Mouse (Mus musculus): Measurements from ENCODE around the gene Cldn7.

The Cldn7 gene

DNA sequence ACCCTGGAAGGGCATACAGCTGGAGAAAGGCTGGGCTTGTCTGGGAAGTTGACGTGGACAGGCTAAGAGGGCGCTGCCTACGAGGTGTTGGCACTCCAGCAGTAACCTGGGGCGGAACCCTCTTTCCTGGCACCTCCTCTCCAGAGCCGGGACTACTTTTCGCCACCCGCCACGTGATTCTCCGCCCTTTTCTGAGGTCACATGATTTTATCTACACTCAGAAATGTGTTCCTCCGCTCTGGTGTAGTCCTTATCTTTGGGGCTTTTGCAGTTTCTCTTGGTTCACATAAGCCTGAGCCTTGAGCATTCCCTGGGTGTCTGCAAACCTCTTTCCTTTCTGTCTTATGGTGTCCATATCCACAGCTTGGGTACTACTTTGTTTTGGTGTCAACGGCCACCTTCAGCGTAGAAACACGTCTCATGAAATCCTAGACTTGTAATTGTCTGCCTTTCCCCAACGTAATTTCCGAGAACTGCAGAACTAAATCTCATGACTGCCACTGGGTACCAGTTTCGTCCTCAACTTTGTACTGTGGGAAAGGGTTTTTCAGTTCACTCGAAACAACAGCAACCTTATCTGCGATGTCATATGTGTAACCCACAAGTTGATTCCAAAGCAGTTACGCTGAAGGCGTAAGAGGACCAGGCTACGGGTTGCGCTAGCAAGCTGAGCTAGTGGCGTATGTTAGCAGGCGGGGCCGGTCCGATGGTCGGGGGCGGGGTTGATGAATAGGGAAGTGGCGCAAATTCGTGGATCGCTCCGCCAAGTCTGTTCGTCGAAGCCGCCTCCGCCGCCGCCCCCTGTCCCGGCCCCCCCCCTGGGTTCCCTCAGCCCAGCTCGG, 26.5 kb downstream of the Cldn7 start, which contains the start of gene Gabarap:
Gene Gabarap, plus strand, starts transcription at position 294 of the 842 bp plus-strand sequence.
- peak; percentile 92 to 94 for DNase-seq (ENCODE audit: low spot score in 2 of 2)

DNA sequence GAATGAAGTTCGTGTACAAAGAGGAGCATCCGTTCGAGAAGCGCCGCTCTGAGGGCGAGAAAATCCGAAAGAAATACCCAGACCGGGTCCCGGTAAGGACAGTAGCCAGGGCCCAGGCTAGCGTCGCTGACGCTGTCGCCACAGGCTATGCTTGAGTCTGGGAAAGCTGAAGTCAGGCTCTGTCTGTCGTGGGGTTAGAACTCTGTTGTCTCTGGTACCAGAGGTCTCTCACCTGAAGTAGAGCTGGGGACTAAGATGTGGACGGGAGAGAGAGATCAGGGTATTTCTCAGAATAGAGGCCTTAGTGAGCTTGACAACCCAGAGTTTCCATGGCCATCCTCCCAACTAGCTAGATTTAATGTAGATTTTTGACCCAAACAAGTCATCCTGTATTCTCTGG, 27.1 kb downstream of the Cldn7 start:
- DNase-seq (ENCODE audit: low spot score in 2 of 2) = no peak

DNA sequence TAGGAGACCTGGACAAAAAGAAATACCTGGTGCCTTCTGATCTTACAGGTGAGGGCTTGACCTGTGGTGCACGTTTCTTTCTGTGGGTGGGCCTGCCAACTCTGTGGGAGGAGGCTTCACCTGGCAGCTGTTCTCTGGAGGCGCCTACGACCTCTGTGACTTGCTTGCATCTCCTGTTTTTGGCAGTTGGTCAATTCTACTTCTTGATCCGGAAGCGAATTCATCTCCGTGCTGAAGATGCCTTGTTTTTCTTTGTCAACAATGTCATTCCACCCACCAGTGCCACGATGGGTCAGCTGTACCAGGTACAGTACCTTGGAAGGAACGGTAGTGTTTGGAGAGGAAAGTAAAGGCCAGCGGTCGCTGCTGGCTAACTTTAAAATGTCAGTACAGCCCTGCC, 27.8 kb downstream of the Cldn7 start:
- no peak for DNase-seq (ENCODE audit: low spot score in 2 of 2)

DNA sequence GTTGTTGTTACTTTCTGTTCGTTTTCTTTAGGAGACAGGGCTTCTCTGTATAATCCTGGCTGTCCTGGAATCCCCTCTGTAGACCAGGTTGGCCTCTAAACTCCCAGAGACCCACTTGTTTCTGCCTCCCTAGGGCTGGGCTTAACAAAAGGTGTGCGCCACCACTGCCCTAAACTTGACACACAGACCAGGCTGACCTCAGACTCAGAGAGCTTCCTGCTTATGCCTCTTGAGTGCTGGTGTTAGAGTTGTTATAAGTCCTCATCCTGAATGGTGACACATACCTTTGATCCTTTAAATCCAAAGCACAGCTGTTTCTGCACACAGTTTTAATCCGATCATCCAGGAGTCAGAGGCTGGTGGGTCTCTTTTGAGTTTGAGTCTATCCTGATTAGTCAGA, 28.4 kb downstream of the Cldn7 start:
- DNase-seq (ENCODE audit: low spot score in 2 of 2) = no peak

DNA sequence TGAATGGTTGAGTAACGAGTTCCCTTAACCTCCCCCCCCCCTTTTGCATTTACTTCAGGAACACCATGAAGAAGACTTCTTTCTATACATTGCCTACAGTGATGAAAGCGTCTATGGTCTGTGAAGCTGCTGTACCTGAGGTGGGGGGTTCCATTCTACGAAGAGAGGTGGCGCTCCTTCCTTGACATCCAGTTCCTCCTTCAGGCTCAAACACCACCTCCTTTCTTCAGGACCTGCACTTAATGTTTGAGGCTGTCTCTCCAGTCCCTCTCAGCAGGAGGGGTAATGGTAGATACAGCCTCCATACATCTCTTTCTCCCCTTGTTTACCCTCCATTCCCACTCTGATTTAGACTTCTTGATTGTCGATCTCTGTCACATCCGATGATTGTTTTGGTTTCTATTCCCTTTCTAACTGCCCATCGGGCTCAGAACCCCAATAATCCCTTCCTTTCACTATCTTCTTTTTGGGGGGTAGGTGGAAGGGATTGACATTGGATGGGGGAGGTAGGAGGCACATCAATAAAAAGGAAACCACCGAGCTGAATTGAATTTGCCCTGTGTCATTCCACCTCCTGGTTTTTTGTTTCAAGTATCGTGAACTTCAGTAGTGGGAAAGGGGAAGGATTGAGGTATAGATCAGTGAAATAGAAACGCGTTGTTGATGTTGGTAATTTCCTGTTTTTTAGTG, 30.0 kb downstream of the Cldn7 start:
- no peak for DNase-seq (ENCODE audit: low spot score in 2 of 2)

DNA sequence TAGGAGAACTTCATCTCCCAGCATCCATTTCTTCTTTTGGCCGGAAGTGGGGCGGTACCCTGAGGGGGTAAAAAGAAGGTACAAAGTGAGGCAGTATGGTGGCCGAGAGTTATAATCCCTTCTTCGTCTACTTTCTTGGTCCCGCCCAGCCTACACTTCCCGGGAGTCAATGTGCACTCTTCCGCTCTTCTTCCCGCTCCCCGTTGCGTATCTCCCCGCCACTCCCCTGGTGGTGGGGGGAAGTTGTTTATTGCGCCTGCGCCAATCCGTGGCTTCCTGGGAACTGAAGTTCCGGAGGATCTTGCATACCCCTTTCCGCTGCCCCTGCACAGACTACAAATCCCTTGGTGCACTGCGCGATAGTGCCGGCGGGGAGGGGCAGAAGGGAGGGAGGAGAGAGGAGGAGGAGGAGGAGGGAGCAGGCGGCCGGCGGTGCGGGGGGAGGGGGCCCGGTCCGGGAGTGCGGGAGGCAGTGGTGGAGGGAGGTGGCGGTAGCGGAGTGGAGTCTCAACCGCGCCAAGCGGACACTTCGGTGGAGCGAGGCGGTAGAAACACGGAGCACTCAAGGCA, 30.9 kb downstream of the Cldn7 start, which contains the start of gene Phf23:
Gene Phf23, plus strand, starts transcription at position 387 of the 570 bp plus-strand sequence.
- peak; percentile 96 to 99 for DNase-seq (ENCODE audit: low spot score in 2 of 2)

DNA sequence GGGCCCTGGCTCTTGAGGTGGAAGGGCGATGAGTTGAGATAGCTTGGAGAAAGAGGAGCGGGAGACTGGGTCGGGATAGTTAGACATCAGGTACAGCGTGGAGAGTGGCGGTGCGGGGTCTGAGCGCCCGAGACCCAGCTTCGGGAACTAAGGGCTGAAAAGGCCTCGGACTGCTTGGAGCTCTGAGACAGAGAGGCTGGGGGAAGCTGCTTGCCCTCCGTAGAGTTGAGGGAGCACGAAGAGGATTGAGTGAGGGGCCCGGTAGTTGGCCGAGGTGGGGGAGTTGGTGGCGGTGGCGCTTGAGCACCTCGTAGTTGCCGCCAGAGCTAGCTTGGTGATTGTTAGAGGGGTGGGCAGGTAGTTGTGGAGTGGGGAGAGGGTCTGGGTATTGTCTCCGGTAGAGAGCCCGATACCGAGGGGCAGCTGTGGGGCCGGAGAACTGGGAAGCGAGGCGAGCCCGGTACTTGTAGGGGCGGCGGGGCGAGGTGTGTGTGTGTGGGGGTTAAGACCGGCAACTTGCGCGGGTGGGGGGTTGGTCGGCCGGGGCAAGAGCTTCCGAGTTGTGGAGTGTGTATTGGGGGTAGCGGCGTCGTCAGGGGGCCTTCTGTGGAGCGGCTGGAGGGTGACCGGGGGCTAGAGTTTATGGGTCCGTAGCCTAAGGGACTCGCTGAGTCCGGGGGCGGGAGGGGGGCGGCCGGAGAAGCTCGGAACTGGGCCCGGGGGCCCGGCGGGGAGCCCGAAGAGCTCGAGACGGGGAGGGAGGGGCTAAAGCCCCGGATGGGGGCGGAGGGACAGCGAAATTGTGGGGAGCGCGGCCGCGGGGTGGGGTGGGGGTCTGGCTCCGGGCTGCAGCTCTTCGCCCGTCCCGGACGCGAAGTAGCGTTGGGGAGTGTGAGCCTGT, 31.8 kb downstream of the Cldn7 start:
- peak in 1 of 2 experiments; percentile 45 for DNase-seq (ENCODE audit: low spot score in 2 of 2)

DNA sequence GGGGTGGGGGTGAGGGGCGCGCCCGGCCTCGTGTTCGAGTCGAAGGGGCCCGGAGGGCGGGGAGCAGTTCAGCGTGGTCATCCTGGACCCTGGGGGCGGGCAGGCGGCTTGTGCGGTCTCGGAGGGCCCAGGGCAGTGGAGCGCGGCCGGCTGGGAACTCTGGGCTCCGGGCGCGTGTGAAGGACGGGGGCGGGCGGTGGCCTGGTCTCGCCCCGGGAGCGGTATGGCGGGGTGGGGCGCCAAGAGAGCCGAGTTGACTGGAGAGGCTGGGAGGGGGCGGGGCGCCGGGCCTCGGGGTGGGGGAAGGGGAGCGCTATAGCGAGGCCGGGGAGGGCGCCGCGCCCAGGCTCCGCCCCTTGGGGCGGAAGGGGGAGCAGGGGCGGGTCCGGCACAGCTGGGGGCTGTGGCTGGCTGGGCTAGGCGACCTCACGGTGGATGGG, 32.5 kb downstream of the Cldn7 start:
- peak; percentile 73 to 76 for DNase-seq (ENCODE audit: low spot score in 2 of 2)

DNA sequence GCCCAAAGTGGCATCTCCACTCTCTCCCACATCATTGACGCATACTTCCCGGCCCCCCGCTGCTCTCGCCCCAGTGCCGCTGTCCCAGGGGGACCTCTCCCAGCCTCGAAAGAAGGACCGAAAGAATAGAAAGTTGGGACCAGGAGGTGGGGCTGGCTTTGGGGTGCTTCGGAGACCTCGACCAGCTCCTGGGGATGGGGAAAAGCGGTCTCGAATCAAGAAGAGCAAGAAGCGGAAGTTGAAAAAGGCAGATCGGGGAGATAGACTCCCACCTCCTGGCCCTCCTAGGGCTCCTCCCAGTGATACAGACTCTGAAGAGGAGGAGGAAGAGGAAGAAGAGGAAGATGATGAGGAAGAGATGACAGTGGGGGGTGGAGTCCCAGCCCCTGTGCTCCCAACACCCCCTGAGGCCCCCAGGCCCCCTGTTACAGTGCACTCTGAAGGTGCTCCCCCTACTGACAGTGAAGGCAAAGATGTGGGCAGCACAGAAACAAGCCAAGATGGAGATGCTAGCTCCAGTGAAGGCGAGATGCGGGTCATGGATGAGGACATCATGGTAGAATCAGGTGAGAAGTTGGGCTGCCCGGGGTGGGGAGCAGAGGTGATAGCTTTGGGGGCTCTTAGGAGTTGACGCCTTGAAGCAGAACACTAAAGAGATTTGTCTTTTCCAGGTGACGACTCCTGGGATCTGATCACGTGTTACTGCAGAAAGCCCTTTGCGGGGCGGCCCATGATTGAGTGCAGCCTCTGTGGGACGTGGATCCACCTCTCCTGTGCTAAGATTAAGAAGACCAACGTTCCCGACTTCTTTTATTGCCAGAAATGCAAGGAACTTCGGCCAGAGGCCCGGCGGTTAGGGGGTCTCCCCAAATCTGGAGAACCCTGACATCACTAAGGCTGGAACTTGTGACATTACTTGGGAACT, 34.2 kb downstream of the Cldn7 start:
- DNase-seq (ENCODE audit: low spot score in 2 of 2) = no peak

DNA sequence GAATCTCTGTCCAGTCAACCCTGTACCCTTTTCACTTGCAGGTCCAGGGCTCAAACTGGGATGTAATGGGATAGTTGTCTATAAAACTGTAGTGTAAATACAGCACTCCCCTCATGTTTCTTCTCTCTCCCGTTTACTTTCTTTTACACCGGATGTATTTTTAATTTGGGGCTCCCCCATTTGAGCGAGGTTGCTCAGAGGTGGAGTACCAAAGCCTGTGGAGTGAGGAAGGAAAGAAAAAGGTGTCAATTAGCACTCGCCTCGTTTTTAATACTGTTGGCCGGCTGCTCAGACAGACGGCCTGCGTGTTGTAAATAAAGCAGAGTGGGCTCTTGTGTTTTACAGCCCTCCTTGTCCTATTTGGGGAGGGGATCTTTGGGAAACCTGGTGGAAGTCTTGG, 35.1 kb downstream of the Cldn7 start:
- peak in 1 of 2 experiments; percentile 6 for DNase-seq (ENCODE audit: low spot score in 2 of 2)

DNA sequence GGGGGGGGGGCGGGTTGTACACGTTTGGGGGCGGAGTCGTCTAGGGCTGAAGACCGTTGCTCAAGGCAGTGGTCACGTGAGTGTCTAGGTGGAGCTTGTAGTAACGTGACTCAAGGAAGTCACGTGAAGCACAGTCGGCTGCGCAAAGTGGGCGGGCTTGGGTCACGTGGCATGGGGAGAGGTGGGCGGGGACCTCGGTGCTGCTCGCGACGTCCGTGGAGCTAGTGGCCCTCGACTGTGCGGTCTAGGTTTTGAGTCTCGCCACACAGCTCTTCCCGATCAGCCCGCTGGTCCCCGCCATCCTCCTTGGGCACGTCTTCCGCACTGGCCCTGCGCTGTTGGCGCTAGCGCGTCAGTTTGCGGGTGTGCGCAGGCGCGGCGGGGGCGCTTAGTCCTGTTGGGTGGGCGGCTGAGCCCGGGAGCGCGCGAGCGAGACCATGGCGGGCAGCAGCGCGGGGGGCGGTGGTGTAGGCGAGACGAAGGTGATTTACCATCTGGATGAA, 35.9 kb downstream of the Cldn7 start, which contains the start of gene Dvl2:
Gene Dvl2, plus strand, starts transcription at position 200 of the 503 bp plus-strand sequence.
- DNase-seq (ENCODE audit: low spot score in 2 of 2) = peak; percentile 88 to 89

DNA sequence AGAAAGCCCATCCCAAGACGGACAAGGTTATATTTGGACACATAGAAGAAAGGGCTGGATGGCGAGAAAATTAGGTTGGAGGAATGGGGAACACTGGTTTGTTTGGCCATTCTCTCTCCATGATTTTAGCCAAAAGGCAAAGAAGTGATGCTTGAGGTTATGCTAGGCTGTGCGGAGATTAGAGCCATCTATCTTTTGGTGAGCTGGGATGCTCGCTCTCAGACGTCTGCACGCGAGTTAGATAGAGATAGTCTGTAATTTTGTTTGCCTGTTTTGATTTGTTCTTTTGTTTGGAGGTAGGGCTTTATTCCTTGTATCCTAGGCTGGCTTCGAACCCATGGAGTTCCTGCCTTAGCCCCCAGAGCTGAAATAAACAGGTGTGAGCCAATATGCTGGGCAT, 36.6 kb downstream of the Cldn7 start:
- no peak for DNase-seq (ENCODE audit: low spot score in 2 of 2)

DNA sequence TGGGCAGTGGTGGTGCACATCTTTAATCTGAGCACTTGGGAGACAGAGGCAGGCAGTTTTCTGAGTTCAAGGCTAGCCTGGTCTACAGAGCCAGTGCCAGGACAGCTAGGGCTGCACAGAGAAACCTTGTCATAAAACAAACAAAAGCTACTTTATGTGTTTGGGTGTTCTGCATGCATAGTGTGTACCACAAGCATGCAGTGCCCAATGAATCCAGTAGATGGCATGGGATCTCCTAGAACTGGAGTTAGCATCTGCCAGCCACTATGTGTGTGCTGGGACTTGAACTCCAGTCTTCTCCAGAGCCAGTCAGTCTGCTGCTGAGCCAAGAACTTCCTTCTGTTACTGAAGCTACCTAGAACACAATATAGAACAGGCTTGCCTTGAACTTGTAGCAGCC, 37.3 kb downstream of the Cldn7 start:
- DNase-seq (ENCODE audit: low spot score in 2 of 2) = no peak

DNA sequence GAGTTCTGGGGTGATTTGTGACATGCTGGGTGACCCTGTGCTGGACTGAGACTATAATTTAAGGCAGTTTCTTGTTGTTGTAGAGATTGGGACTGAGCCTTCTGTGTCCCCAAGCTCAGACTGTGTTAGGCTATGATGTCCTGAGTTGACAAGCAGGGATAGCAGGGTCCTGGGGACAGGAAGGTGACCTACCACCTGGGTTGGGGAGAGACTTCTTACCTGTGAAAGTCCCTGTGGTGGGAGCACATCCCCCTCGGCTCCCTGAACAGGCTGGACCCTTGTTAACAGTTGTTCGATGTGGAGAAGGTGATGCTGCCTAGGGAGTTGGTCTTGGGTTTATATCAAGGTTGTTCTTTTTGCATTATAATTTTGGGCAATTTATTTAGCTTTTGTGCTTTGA, 37.9 kb downstream of the Cldn7 start:
- no peak for DNase-seq (ENCODE audit: low spot score in 2 of 2)

DNA sequence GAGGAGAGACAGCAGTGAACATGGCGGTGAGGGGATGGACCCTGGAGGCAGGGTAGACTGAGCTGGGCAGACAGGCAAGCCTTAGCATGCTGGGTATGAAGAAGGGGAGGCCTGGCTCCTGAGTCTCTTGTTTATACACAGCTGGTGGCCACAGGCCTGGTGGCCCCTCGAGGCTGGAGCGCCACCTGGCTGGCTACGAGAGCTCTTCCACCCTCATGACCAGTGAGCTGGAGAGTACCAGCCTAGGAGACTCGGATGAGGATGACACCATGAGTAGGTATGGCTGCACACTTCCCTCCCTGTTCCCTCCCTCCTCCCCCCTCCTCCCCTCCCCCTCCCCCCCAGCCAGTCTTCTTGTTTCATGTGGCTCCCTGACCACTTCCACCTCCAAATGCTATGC, 40.9 kb downstream of the Cldn7 start:
- DNase-seq (ENCODE audit: low spot score in 2 of 2) = no peak

DNA sequence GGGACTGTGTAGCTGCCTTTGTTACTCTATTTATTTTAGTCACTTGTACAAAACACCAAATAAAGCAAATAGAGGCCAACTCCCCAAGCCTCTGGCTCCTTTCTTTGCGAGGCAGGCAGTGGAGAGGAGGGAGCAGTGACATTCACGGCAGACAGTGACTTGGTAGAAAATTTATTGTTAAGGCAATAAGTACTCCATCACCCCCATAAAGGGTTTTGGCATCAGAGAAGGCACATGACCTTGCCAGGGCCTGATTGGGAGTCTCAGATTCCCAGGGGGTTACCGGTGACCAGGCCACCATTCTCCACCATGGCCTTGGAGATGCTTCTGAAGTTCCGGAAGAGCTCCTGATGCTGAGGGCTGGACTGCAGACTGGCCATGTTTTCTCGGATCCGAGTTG, 45.5 kb downstream of the Cldn7 start:
- no peak for DNase-seq (ENCODE audit: low spot score in 2 of 2)

DNA sequence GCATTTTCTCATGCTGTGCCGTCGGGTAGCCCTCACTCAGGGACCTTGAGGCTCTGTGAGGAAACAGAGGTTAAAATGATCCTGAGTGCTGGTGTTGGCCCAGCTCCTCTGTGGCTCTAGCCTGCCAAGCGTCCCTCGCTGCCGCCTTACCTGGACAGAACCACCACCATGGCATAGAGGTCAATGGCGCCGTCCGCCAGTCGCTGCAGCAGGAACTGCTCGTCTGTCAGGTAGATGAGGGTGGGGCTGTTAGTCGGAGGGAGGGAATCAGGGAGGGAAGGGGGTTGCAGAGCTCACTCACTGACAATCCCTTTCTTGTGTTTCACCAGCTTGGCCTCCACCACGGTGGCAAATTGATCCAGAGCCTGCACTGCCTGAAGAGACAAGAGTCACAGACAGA, 46.0 kb downstream of the Cldn7 start:
- no peak for DNase-seq (ENCODE audit: low spot score in 2 of 2)

DNA sequence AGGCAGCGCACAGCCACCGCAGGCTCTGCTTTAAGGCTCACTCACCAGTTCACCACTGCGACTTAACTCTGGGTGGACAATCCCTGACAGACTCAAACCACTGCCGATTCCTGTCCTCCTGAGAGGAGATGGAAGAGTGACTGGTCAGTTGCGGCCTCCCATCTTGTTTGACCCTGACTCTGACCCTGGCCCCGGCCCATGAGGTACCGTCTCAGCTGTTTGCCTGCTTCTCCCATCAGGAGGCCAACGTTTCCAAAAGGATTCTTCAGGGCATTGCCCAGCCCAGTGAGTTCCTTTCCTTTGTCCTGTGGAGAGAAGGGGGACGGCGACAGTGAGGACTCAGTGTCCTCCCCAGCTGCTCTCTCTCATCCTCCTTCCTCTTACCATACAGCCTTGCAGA, 46.4 kb downstream of the Cldn7 start:
- no peak for DNase-seq (ENCODE audit: low spot score in 2 of 2)

DNA sequence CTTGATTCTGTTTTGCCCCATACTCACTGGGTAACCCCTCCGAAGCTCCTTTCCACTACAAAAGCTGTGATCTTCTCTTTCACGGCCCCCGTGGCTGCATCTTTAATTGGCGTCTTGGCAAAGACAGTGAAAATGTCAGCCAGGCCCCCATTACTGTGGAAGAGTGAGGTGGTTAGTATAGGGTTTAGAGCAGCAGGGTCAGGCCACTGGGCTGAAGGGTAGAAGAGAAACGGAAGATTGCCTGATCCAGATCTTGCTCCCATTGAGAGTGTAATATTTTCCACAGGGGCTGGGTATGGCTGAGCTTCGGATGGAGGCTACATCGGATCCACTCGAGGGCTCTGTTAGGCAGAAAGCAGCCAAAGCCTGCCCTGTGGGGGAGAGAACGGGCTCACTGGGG, 48.4 kb downstream of the Cldn7 start:
- DNase-seq (ENCODE audit: low spot score in 2 of 2) = no peak

DNA sequence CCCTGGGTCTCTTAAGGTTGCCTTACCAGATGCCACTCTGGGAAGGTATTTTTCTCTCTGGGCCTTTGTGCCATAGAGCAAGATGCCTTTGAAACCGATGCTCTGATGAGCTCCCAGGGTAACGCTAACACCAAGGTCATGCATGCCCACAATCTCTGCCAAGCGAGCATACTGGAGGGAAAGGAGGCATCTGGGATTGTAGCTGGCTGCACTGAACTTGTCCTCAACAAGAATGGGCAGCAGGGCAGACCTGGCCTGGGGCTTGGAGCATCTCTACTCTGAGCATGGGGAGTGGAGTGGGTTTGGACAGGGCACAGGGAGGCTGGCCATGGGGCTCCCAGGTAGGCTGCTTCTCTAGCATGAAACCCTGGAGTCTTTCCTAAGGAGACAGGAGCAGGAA, 48.8 kb downstream of the Cldn7 start:
- DNase-seq (ENCODE audit: low spot score in 2 of 2) = no peak

All from frontal cortex, postnatal 10 days (tissue).